Mouse (Mus musculus) CH12.LX (cell line): Measurements from ENCODE around the gene Tmem174. TPM values are rescaled to one million over a fixed set of nuclear protein-coding genes. Genes with fewer than 3 reads are reported as not detected.

Source experiments
- DNase-seq: peaks from one replicate; pipeline ENCODE4 v3.0.0-alpha.2; 2013; ENCODE audit errors: extremely low read depth
- H3K27ac ChIP-seq: 2 replicates; pipeline ENCODE4 v1.5.1; 2012; ENCODE audit warnings: low read depth, mild to moderate bottlenecking, control low read depth, moderate library complexity; ENCODE audit not compliant: insufficient read depth
- H3K27me3 ChIP-seq: replicated peaks from 2 replicates; pipeline ENCODE3; 2012; ENCODE audit warnings: inconsistent platforms
- H3K36me3 ChIP-seq, 2 experiments: replicated peaks in 1 of 2; 2 replicates each; pipeline versions ENCODE3 to v1.6.1; 2012; ENCODE audit warnings: inconsistent platforms in 1 of 2, low read length in 1 of 2, mild to moderate bottlenecking in 1 of 2, mixed read lengths in 1 of 2, moderate library complexity in 1 of 2; ENCODE audit not compliant: control insufficient read depth in 1 of 2, insufficient read depth in 1 of 2
- H3K4me1 ChIP-seq, 2 experiments: 2 replicates each; pipeline ENCODE4 v1.6.1; 2012; ENCODE audit warnings: inconsistent platforms in 1 of 2, moderate library complexity in 1 of 2; ENCODE audit not compliant: insufficient read depth in 2 of 2, control insufficient read depth in 1 of 2
- H3K4me2 ChIP-seq: 2 replicates; pipeline ENCODE4 v1.6.1; 2012; ENCODE audit warnings: low read depth, mild to moderate bottlenecking, control low read depth; ENCODE audit not compliant: poor library complexity, insufficient read depth, severe bottlenecking
- H3K4me3 ChIP-seq, 3 experiments: fragments of 150-350 bp in 1 of 3; sonication (generic) in 1 of 3; replicated peaks in 1 of 3; 2 replicates each; pipeline versions ENCODE3 to v1.5.1; 2011 to 2012; ENCODE audit warnings: low read depth in 2 of 3, low read length in 2 of 3, mild to moderate bottlenecking in 2 of 3, moderate library complexity in 2 of 3, control low read depth in 1 of 3, improper control_type of control experiment in 1 of 3, inconsistent platforms in 1 of 3, mixed read lengths in 1 of 3; ENCODE audit not compliant: poor library complexity in 1 of 3
- H3K79me2 ChIP-seq: replicated peaks from 2 replicates; pipeline ENCODE4 v1.6.1; 2012; ENCODE audit warnings: mild to moderate bottlenecking, moderate library complexity; ENCODE audit not compliant: control insufficient read depth, poor library complexity, insufficient read depth, severe bottlenecking; ENCODE audit errors: extremely low read depth
- H3K9ac ChIP-seq: 2 replicates; pipeline ENCODE4 v1.6.1; 2012; ENCODE audit warnings: low read depth, mild to moderate bottlenecking, control low read depth, moderate library complexity; ENCODE audit not compliant: insufficient read depth
- H3K9me3 ChIP-seq: replicated peaks from 2 replicates; pipeline ENCODE3; 2012; ENCODE audit warnings: low read length, inconsistent platforms, mixed read lengths
- CHD1 ChIP-seq: IDR thresholded peaks from 2 replicates; pipeline ENCODE4 v1.6.1; 2012; ENCODE audit warnings: low read depth, low read length, improper control_type of control experiment, inconsistent platforms
- CTCF ChIP-seq, 2 experiments: IDR thresholded peaks in 1 of 2; conservative IDR thresholded peaks in 1 of 2; 2 replicates each; pipeline ENCODE4 v1.5.1; 2011 to 2012; ENCODE audit warnings: low read depth in 2 of 2, low read length in 2 of 2, improper control_type of control experiment in 1 of 2, inconsistent platforms in 1 of 2, mild to moderate bottlenecking in 1 of 2, moderate library complexity in 1 of 2
- E2F4 ChIP-seq: IDR thresholded peaks from 2 replicates; pipeline ENCODE4 v1.6.1; 2011; ENCODE audit warnings: low read depth, low read length, improper control_type of control experiment; ENCODE audit not compliant: insufficient replicate concordance
- EP300 ChIP-seq: IDR thresholded peaks from 2 replicates; pipeline ENCODE4 v1.6.1; 2011; ENCODE audit warnings: low read length, improper control_type of control experiment
- ETS1 ChIP-seq: conservative IDR thresholded peaks from 2 replicates; pipeline ENCODE4 v1.6.1; 2012; ENCODE audit warnings: low read depth, mild to moderate bottlenecking, inconsistent platforms, low read length, improper control_type of control experiment, moderate library complexity
- IRF4 ChIP-seq: IDR thresholded peaks from 2 replicates; pipeline ENCODE4 v1.6.1; 2014; ENCODE audit warnings: low read depth, mild to moderate bottlenecking, inconsistent platforms, low read length, improper control_type of control experiment
- JUND ChIP-seq: conservative IDR thresholded peaks from 2 replicates; pipeline ENCODE4 v1.6.1; 2011; ENCODE audit warnings: low read depth, low read length, improper control_type of control experiment
- MAZ ChIP-seq: IDR thresholded peaks from 2 replicates; pipeline ENCODE4 v1.6.1; 2012; ENCODE audit warnings: low read depth, mild to moderate bottlenecking, inconsistent platforms, low read length, improper control_type of control experiment, moderate library complexity
- MEF2A ChIP-seq: IDR thresholded peaks from 2 replicates; pipeline ENCODE4 v1.6.1; 2014; ENCODE audit warnings: low read depth, mild to moderate bottlenecking, inconsistent platforms, low read length, improper control_type of control experiment, borderline replicate concordance
- NRF1 ChIP-seq: IDR thresholded peaks from 2 replicates; pipeline ENCODE4 v1.6.1; 2014; ENCODE audit warnings: low read depth, mild to moderate bottlenecking, inconsistent platforms, low read length, improper control_type of control experiment, moderate library complexity
- RAD21 ChIP-seq: IDR thresholded peaks from 2 replicates; pipeline ENCODE4 v1.6.1; 2011; ENCODE audit warnings: low read depth, mild to moderate bottlenecking, low read length, improper control_type of control experiment, moderate library complexity
- RCOR1 ChIP-seq: conservative IDR thresholded peaks from 2 replicates; pipeline ENCODE4 v1.6.1; 2012; ENCODE audit warnings: low read depth, mild to moderate bottlenecking, inconsistent platforms, low read length, improper control_type of control experiment
- SIN3A ChIP-seq: IDR thresholded peaks from 2 replicates; pipeline ENCODE4 v1.6.1; 2012; ENCODE audit warnings: low read length, improper control_type of control experiment, inconsistent platforms
- USF2 ChIP-seq: conservative IDR thresholded peaks from 2 replicates; pipeline ENCODE4 v1.6.1; 2011; ENCODE audit warnings: low read depth, low read length, improper control_type of control experiment
- ZC3H11A ChIP-seq: IDR thresholded peaks from 2 replicates; pipeline ENCODE4 v1.6.1; 2012; ENCODE audit warnings: low read depth, mild to moderate bottlenecking, inconsistent platforms, low read length, improper control_type of control experiment
- ZKSCAN1 ChIP-seq: IDR thresholded peaks from 2 replicates; pipeline ENCODE4 v1.6.1; 2012; ENCODE audit warnings: low read depth, inconsistent platforms, low read length, improper control_type of control experiment, borderline replicate concordance
- ZMIZ1 ChIP-seq: IDR thresholded peaks from 2 replicates; pipeline ENCODE4 v1.6.1; 2012; ENCODE audit warnings: low read depth, mild to moderate bottlenecking, inconsistent platforms, low read length, improper control_type of control experiment
- dilution Hi-C: fragments of 300-500 bp; cut with MboI; formaldehyde crosslinking; loops from 2 replicates; pipeline ENCODE4 v1.14.3; 2020; ENCODE audit warnings: low sequenced_read_pairs; ENCODE audit not compliant: extremely low pct_unique_long_range_greater_than_20kb, extremely low pct_ligation_motif_present
- in situ Hi-C: fragments of 300-500 bp; cut with MboI; formaldehyde crosslinking; loops from 3 replicates; pipeline ENCODE4 v1.14.3; 2019; ENCODE audit warnings: low sequenced_read_pairs, low pct_ligation_motif_present, low pct_unique_long_range_greater_than_20kb, mixed read lengths
- polyA plus RNA-seq: library from polyadenylated mRNA; unstranded; fragments of >175 nt; gene quantifications from 2 replicates; pipeline ENCODE4 v1.2.1, GENCODE M21; 2012; ENCODE audit warnings: low read depth; ENCODE audit not compliant: insufficient read length
- total RNA-seq, 2 experiments: library from RNA; depleted of rRNA; stranded (reverse); fragments of 300-350 nt in 1 of 2; fragments of >200 nt in 1 of 2; gene quantifications; 2 replicates each; pipeline ENCODE4 v1.2.3; 2012 to 2014

The Tmem174 gene
- total and polyA plus RNA-seq, 3 experiments, result not detected

DNA sequence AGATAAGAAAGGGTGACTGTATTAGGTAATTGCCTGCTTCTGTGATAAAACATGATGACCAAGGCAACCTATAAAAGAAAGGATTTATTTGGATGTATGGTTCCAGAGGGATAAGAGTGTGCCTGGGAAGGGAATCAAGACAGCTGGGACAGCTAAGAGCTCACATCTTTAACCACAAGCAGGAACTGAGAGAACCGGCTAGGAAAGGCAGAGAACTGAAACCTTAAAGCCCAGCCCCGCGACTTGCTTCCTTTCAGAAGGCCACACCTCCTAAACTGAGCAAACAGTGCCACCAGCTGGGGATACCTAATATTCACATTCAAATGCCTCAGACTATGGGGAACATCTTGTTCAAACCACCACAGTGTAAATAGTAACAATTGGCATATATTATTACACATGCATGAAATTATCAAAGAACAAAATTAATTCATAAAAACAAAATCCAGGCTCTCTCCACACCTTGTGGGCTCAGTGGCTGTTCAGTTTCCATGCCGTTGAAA lies 25.0 kb upstream of the Tmem174 start:
- Histone ChIP-seq H3K79me2 (no peaks in the 10 kb centered on the region), H3K27me3 (no peaks in the 10 kb centered on the region), H3K4me2 (no peak overlapping the region), H3K27ac (no peak overlapping the region), H3K9ac (no peak overlapping the region), H3K4me3 (no peak overlapping the region), H3K4me1 (peaks cover 0 to 13% of the 10 kb centered on the region in 2 experiments; a peak in 2 of 4 replicates), H3K36me3 (no peaks in the 10 kb centered on the region), H3K9me3 (peaks cover 12% of the 10 kb centered on the region)
- peak; percentile 48 for DNase-seq
- in situ Hi-C loops, result no loop called here
- dilution Hi-C loops, result no loop called here
- TF ChIP-seq RCOR1 (no peak), IRF4 (peak; percentile 57; the same call in 1 of the 2 replicates), CHD1 (no peak), EP300 (peak; percentile 78), ZKSCAN1 (no peak), ZC3H11A (no peak), SIN3A (no peak), MEF2A (no peak), E2F4 (0 out of 2 replicates have a peak, but pooled peaks have one; percentile 21), USF2 (no peak), MAZ (no peak), NRF1 (no peak), JUND (no peak), CTCF (conservative IDR thresholded peaks at IDR 0.05 in 1 of 2, IDR thresholded peaks at IDR 0.05 in 1 of 2; ENCODE audit: low read depth in 2 of 2, low read length in 2 of 2) (peak in 1 of 2 experiments; percentile 51; a peak in 2 of 4 replicates), RAD21 (peak; percentile 30), ZMIZ1 (no peak), ETS1 (no peak)

DNA sequence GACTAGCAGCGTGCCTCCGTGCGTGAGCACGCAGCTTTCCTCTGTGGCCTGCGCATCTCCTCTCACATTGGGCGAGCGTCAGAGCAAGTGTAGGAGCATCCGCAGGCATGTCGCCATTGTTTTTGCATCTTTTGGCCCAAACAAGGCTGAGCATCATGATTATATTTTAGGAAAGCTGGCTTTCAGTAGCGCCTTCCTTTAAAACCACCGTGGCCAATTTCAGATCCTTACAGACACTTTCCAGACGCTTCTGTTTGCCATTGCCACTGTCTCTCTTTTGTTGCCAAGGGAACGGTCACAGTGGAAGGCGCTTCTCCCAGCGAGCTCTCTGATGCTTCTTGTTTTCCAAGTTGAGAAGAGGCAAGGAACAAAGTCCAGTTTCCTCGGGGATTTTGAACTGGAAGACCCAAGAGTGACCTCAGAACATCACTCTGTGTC lies 18.8 kb upstream of the Tmem174 start:
- Histone ChIP-seq H3K36me3 (no peaks in the 10 kb centered on the region), H3K9me3 (peaks cover 2% of the 10 kb centered on the region), H3K4me1 (peaks cover 0 to 23% of the 10 kb centered on the region in 2 experiments; a peak in 2 of 4 replicates), H3K4me2 (no peak overlapping the region), H3K27ac (no peak overlapping the region), H3K27me3 (no peaks in the 10 kb centered on the region), H3K4me3 (no peak overlapping the region), H3K9ac (no peak overlapping the region), H3K79me2 (no peaks in the 10 kb centered on the region)
- in situ Hi-C loops (no loop called here), dilution Hi-C loops (no loop called here)
- DNase-seq, result no peak
- TF ChIP-seq ZC3H11A (no peak), EP300 (no peak)
